Mouse (Mus musculus): ENCODE measurements at regions not wholly inside any gene's neighbourhood (a gene's known extent, or its start where the extent isn't known, plus 50 kb on each side); places are given as distances from the start of the nearest gene placed in this dataset.
"Not testable (repeated sequence)": the region's sequence is repeated elsewhere in the genome, so short reads cannot be mapped to it uniquely, and the experiment has no call there.

DNA sequence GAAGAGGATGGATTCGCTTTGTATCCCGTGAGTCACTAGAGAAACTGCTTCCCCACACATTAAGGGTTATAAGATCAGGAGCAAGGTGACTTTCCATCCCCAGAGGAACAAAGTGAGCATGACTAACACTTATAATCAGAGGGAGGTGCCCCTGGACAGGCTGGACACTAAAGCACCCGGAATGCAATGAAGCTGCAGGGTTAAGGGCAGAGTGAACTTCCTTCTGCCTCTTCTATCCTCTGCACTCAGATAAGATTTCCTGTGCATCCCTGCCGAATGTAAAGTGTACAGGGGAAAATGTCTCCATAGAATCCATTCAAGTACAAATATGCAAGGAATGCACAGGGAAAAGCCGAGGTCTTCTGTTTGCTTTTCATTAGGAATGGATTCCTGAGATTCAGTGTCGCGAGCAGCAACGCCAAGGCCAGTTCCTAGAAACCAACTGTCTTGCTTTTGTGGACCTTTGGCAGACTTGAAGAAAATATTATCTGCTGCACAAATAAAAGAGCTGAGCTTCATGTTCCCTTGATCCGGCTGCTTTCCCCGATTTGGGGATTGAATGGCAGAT lies 58.5 kb upstream of the Fbxl7 start:
- DNase-seq = peak; percentile 2

DNA sequence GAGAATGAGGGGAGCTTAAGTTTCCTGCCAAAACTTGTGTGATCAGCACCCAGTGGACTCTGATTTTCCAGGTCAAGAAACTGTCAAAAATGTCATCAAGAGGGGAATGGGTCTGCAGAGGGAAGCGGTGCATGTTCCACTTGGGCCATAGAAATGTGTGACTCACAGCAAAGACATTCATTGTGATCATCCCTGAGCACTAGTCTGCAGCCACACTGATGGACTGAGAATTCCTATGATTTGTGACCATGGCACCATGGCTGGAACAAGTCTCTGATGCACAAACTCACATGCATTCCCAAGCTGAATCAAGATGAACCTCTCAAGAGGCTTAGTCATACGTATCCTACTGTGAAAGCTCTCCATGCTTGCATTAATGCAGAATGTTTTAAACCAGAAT lies 63.6 kb upstream of the Fbxl7 start:
- no peak for DNase-seq

DNA sequence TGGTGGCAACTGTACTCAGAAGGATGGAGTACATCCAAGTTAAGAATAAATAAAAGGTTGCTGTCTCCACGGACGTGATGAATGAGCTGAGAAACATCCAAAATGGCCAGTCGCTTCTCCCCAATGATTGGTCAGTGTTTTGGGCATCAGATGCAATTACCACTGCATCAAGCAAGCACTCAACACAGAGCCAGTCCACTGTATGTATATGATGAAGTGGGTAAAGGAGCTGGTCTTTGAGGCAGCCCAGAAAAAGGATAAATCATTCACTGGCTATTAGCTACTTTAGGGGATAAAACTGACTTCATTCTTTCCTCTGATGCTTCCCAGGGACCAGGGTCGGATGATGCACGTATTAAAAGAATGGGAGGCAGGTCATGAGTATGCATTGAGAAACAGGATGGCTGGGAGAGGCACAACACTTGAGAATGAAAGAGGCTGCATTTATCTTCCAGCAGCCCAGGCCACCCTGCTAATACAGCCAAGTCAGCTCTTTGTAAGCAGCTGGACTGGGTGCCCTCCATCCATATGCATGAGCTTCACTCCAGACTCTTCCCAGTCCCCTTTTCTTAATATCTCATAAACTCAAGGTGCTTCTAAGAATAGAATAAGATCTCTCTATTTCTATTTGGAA lies 73.1 kb upstream of the Fbxl7 start:
- DNase-seq = no peak

DNA sequence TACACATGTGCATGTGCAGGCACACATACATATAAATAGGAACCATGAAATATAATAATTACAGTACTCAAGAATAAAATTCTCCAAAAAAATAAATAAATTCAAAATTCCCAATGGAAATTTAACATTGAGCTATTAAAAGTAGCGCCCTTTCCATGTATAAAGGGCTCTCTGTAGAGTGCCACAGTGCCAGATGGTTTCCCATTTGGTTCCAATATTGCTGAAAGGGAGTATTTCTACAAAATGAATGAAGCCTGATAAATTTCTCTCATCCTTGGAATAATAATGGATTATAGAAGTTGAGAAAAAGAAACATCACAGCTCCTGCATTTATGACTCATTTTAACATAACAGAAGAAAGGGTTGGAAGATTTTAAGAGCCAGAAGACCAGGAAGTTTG lies 75.4 kb upstream of the Fbxl7 start:
- no peak for DNase-seq

DNA sequence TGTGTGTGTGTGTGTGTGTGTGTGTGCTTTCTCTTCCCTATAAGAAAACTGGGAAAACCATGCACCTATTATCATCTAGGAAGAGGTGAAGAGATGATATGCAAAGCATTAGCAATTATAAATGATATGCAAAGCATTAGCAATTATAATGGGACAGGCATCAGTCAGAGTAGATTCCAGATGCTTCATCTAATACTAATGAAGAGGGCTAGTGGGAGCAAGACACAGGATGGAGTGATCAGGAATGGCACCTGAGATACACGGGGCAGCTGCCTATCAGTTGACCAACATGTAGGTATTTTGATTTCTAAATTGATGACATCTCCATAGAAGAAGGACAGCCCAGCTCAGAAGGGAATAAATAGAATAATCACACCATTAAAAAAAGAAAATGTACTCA lies 97.7 kb upstream of the Fbxl7 start:
- no peak for DNase-seq

DNA sequence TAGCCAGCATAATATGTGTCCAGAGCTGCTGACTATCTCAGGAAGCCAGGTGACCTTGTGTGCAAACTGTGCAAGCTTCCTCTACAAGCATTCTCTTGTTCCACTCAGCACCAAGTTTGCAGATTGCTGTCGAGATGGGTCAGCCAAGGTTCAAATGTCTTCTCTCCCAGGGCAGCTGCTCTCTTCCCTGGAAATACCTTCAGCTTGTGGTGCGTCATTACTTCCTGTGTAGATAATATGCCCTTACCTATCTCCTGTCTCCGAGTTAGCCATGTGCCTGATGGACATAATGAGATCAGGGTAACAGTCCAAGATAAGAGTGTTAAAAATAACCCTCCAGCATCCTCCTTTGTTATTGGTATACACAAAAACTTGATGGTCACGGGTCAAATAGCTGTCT lies 113.7 kb upstream of the Fbxl7 start:
- DNase-seq = no peak

DNA sequence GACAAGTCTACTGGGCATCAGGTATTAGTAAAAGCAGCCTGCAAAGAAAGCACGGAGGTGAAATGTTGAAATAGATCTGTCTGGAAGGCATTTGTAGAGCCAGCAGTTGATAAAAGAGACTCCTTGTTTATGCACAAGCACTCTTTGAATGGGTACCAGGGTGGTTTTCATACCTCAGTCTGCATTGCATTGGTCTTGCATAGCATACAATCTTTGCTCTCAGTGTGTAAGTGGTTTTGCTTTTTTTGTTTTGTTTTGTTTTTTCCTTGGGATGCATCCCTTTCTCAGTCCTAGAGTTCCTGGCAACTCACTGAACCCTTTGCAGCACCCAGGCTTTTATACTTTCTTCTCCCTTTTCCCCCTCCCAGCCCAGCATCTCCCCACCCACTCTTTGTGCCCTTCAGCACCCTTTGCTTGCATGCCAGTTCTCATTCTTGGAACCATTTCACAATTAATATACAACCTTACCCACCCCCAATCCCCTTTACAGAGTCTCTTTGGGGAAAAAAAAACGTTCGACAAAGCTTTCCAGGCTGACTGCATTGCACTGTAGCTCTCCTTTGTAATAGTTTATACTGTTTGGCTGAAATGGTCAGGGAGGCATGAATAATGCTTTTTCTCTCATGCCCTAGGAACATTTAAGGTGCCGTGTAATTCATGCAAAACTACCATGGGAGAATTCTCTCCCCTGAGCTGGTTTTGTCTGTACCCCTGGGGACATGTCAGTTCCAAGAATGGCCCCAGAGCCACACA lies 118.7 kb upstream of the Fbxl7 start:
- no peak for DNase-seq

DNA sequence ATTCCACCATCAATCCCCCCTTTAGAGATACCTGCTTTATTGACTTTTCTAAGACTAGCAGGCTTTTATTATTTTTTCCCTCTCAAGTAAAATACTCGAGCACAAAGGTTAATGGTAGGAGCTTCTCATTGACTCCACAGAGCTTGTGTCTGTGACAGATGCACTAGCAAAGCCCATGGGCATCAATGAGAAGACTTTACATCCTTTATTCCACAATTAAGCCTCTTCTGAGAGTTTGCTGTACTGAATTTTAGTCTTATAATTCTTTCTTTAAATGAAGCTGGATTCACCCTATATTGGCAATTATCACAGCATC lies 119.2 kb upstream of the Fbxl7 start:
- DNase-seq = no peak

DNA sequence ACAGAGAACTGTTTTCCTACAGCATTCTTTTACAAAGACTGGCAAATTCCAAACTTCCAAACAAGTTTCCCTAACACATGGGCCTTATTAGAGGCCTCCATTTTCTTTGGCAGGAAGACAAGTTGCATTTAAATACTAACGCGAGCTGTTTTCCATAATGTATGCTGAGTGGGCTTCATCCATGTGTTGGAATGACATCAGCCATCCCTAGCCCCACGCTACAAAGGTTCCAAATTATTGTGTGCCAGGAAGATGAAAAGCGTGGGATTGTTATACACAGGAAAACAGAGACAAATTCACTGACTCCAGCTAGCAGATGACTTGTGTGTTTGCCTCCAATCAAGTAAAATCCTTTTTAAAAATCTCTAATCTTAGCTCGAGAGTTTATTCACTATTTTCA lies 125.1 kb upstream of the Fbxl7 start:
- no peak for DNase-seq

DNA sequence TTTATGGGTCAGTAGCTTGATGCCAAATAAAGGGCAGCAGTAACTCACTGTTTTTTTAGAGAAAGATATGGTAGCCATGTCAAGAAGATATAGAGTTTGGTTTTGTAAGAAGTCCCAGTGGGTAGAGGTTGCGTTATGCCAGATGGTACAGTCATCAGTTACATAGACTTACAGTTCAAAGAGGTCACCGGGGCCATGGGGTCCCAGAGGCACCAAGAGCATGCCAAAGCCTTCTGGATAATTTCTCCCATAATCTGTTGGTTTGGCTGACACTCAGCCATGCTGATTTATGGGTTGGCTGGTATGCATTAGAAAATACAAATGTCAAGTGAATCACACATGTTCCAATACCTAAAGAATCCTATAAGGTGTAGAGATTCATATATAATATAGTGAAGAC lies 137.9 kb upstream of the Fbxl7 start:
- DNase-seq = no peak

DNA sequence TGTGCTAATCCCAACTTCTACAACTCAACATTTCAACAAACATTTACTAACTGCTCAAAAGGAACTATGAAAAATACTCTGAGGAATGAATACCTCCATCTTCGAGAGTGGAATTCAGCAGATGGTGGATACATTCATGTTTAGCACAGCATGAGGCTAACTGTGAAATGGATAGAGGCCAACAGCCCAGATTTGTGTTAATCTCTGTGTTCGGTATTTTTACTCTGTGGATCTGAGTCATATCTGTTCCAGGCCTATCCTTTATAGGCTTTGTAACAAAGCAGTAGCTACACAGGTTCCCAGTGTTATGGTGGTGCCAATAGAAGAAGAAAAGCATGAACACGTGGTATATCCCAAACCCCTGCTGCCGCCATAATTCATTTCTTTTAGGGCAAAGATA lies 148.4 kb upstream of the Fbxl7 start:
- DNase-seq = no peak

DNA sequence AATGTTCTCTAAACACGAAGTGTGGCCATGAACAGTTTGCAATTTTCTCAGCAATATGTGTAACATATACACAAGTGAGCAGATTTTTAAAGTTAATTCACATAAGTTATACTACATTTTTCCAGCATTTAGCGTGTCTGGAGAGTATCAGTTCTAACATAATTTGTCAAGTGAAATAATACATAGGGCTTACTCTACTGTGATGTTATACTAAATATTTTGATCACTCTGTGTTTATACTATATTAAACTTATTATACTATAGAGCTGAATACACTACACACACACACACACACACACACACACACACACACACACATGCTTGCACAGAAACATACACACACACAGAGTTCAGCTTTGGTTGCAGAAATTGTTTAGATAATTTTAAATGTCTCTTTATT lies 155.3 kb upstream of the Fbxl7 start:
- no peak for DNase-seq

DNA sequence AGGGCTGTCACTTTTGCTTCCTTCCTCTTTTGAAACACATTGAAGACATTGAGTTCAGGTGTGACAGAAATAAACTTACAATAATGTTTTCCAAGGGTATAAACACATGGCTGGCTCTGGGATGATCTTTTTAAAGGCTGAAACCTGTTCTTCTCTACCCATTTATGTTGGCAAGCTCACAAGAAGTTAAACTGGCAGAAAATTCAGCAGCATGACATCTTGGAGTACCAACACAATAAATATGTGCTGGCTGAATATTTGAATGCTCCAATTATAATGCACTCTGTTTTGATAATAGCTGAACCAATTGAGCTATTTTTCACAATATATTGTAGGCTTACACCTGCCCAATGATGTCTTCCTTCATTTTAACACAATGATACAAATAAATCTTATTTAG lies 168.1 kb upstream of the Fbxl7 start:
- no peak for DNase-seq

DNA sequence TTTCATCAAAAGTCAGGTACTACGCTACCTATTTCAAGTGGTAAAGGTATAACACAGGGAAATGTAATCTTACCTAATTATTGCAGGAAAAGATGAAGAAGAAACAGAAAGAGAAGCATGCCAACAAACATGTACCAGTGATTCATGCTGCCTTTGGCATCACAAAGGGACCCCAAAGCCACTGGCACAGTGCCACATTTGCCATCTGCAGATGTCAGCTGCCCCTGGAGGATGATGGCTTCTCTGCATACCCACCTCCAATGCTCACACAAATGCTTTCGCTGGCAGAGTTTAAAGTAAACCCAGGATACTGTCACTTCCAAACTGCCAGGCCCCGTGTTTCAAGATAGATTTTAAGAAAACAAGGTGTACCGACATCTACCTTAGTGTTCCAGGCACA lies 168.6 kb upstream of the Fbxl7 start:
- DNase-seq = no peak

DNA sequence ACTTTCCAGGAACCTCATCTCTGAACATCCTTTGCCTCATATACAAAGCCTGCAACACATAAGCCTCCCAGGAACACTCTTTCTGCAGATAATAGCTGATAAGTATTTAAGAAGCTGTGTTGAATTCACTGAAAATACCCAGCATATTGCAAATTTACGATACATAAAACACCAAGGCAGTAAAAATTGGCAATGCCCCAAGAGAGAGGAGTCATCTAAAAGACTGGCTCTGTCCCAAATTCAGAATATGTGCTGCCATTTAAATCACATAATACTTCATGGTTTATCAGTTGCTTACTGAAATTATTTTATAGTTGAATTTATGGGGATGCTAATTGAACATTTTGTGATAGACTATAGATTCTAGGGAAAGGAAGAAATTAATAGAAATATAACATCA lies 172.3 kb upstream of the Fbxl7 start:
- no peak for DNase-seq

DNA sequence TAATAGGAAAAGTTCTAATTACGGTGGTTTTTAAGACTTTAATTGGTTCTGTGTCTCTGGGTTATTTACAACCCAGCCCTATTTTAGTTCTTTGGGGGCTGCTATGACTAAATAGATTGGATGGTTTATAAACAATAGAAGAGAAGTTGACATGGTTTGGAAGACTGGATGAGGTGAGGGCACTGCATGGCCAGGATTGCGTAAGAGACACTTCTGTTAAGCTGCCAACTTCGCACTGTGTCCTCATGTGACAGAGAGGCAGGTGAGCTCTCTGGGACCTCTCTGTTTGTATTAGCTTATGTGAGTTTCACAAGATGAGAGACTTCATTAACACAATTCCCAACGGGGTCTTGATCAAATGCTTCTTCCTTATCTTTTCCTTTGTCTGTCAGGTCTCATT lies 182.5 kb upstream of the Fbxl7 start:
- no peak for DNase-seq

DNA sequence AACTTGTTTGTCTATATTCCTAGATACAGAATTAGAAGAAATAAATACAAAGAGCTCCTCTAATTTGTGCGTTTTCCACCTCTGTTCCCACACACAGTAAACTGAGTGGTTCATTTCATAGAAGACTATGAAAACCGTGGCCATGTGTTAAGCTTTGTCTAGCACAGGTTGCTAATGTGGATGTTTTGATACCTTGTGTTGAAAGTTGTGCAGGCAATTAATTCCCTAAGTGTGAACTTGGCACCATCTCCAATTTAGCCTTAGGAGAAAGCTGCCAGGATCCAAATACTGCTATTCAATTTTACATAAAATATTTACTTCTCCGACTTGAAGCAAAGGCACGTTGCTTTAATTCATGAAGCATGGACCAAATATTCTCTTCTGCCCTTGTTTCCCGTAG lies 187.4 kb upstream of the Fbxl7 start:
- DNase-seq = no peak

DNA sequence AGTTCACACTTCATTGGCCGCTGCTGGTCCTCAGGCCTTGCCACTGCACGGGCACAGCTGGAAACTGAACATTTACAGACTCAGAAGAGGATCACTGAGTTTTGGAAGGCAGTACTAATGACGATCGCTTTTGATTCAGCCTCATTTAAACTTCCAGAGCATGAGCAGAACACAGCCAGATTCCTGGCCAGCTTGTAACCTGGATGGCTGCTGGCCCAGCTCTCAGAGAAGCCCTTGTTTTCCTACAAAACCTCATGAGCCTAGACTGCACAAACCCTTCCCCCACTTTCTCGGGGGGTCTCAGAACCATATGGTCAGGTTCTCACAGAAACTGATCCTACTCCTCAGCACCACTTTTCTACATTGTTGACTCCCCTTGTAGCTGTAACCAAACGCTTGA lies 188.2 kb upstream of the Fbxl7 start:
- DNase-seq = no peak

DNA sequence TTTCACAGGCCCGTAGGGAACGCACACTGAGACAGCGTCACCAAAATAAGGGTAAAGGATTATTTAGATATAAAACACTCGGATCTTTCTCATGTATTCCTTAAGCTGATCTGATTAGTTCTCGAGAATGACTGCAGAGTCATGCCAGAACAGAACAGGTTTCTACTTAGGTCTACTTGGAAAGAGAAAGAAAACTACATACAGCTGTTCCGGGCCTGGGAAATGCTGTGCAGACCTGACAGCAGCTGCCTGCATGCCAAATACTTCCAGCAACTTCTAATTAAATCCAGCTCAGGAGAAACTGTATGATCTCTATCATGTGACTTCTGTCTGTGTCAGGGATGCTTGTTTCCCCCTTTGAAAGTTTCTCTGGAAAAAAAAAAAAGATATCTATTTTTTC lies 193.8 kb upstream of the Fbxl7 start:
- DNase-seq = no peak

DNA sequence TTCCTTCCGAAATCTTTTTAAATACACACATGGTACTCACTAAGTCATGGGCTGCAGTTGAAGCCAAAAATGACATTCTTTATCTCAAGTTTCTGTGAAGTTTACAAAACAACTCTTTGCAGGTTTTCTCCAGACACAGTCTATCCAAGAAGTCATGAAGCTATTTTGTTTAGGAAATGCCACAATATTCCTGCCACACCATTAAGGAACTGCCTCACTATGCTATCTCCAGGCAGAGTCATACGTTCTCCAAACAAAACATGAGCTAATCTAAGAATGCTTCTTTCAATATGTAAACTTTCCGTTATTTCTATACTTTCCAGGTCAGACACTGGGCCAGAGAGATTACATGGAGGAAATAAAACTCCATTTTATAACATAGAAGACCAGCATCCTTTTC lies 198.7 kb upstream of the Fbxl7 start:
- DNase-seq = no peak

DNA sequence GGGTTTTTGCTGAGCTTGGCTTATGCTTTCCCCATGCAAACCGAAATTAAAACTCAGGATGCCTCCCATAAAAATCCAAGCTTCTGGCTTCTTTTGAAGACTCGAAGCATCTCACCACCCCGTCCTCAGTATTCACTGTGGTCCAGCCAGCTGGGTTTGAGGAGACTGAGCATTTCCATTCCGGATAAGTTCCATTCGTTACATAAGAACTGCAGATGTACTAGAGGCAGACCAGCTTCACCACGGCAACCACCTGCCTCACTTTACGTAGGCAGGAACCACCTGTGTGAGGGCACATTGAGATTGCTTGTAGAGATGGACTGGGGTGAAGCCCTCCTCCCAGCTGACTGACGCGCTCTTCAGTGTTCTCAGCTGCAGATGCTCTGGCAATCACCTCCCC lies 199.9 kb upstream of the Fbxl7 start:
- DNase-seq = no peak

DNA sequence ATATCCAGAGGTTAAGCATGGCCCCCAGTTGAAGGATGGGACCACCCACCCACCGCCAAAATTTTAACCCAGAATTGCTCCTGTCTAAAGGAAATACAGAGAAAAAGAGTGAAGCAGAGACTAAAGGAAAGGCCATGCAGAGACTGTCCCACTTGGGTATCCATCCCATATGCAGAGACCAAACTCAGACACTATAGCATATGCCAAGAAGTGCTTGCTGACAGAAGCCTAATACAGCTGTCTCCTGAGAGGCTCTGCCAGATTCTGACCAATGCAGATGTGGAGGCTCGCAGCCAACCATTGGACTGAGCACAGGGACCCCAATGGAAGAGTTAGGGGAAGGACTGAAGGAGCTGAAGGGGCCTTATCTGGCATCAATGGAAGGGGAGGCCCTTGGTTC lies 206.2 kb upstream of the Fbxl7 start:
- DNase-seq = not testable (repeated sequence)

DNA sequence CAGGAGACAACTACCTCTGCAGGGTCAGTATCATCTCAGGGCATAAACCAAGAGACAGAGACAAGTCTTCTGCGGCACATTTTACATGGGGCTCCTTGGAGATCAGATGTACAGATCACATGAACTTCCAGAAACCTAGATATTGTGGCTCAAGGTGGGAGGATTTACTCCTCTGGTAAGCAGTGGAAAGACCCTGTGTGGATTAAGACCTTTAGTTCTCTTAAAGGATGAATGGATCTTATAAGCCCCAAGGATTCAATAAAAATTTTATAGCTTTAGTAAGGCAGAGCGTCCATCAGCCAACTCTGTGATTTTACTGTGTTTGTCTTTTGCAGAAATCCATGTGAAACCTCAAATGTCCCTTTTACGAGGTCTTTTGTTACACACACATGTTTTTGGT lies 213.8 kb upstream of the Fbxl7 start:
- no peak for DNase-seq

DNA sequence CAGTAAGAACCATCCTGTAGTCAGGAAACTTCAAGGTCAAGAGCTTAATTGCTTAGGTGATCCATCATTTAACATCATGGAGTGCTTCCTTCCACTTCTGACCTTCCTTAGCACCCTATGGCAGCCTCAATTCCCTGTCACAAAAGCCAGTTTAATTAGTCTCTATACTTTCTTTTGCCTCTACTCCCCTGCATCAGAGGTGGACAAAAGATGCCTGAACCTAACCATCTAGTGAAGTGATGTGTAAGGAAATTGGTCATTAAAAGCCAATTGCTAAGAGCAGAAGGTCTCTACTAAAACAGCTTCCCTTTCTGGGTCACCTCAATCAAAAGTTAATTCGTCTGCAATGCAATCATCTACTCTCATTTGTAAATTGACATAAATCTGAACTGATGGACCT lies 234.3 kb upstream of the Fbxl7 start:
- DNase-seq = no peak

DNA sequence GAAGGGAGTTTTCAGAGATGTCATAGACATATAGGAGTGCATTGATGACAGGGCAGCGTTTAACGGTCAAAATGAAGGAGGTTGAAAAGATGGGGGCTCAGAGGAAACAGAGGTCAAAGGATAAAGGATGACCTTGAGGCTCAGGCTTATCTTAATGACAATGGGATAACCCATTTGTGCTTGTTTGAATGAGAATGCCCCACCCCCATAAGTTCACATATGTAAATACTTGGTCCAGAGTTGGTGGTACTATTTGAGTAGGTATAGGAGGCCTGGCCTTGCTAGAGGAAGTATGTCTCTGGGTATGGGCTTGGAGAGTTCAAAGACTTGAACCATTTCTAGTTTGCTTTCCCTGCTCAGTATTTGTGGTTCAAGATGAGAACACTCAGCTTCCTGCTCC lies 237.4 kb upstream of the Fbxl7 start:
- DNase-seq = no peak

Measured in kidney, adult 18-20 months (tissue).